Mouse (Mus musculus): Measurements from ENCODE around the gene Gm21541. TPM values are rescaled to one million over a fixed set of nuclear protein-coding genes. Genes with fewer than 3 reads are reported as not detected.

Gene Gm21541
- polyA plus RNA-seq (2012; rRNA removed; ENCODE audit: low replicate concordance) = 6.3 and 8.0 TPM in 2 replicates

DNA sequence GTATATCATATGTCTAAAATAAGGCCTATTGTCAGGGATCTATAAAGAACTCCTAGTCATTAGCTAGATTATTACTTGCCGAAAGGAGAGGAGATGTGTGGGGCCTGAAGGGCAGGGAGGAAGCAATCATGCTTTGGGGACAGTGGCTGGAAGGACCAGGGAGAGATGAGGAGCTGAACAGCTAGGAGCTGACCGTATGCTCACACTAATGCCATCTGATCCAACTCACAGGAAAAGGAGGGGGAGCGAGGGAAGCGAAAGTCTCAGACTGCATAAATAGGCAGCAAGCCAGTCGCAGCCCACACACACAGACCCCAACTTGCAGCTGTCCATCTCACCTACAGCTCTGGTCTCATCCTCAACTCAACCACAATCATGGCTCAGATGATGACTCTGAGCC is at the start of gene Gm21541:
Gm21541 (plus strand) TSS at position 301 of the 400 bp plus-strand sequence.

DNA sequence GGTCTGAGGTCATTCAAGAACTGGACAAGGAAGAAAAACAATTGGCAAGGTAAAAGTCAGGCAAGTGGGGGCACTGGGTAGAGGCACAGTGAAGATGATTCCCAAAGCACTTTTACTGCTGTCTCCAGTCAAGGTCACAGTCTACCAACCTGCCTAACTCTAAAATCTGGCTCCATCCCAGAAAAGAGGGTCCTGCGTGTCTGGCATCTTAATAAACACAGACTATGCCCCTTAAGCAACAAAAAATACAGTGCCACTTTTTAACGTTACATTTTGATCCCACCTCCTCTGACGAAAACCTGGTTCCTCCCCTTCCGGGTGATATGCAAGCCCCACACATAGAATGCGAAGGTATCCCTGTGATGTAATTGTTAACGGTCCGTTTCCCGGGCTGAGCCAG is 37.9 kb downstream of the Gm21541 start, which contains the start of gene Gm20878:
Gm20878 (plus strand) TSS at position 301 of the 400 bp plus-strand sequence.

Other genes starting within 250 kb of the Gm21541 start
- 15.1 and 23.7 TPM in 2 replicates for gene Cntfr, start 206.5 kb upstream of the Gm21541 start, polyA plus RNA-seq (2012; rRNA removed; ENCODE audit: low replicate concordance)
- 119 and 149 TPM in 2 replicates for gene Il11ra1, start 203.6 kb upstream of the Gm21541 start, polyA plus RNA-seq (2012; rRNA removed; ENCODE audit: low replicate concordance)
- 42.2 and 67.4 TPM in 2 replicates for gene Rpp25l, start 190.1 kb upstream of the Gm21541 start, polyA plus RNA-seq (2012; rRNA removed; ENCODE audit: low replicate concordance)
- 42.8 and 57.2 TPM in 2 replicates for gene Dctn3, start 180.4 kb upstream of the Gm21541 start, polyA plus RNA-seq (2012; rRNA removed; ENCODE audit: low replicate concordance)
- not detected in 2 replicates for gene Arid3c, start 172.5 kb upstream of the Gm21541 start, polyA plus RNA-seq (2012; rRNA removed; ENCODE audit: low replicate concordance)
- gene Galt, start 148.4 kb upstream of the Gm21541 start, polyA plus RNA-seq (2012; rRNA removed; ENCODE audit: low replicate concordance) = 84.5 and 103 TPM in 2 replicates
- gene Sigmar1, start 147.5 kb upstream of the Gm21541 start, polyA plus RNA-seq (2012; rRNA removed; ENCODE audit: low replicate concordance) = 166 and 179 TPM in 2 replicates
- gene Ccl27a, start 129.4 kb upstream of the Gm21541 start, polyA plus RNA-seq (2012; rRNA removed; ENCODE audit: low replicate concordance) = 59.3 and 76.6 TPM in 2 replicates
- 1.9 and 4.2 TPM in 2 replicates for gene Gm20878, start 38.0 kb downstream of the Gm21541 start, polyA plus RNA-seq (2012; rRNA removed; ENCODE audit: low replicate concordance)
- gene Fam205a4, start 62.4 kb downstream of the Gm21541 start, polyA plus RNA-seq (2012; rRNA removed; ENCODE audit: low replicate concordance) = 0.13 and 0.56 TPM in 2 replicates
- gene Gm21093, start 131.1 kb downstream of the Gm21541 start, polyA plus RNA-seq (2012; rRNA removed; ENCODE audit: low replicate concordance) = 0.08 TPM in 1 of 2 replicates, not detected in the other
- not detected in 2 replicates for gene Gm3893, start 187.6 kb downstream of the Gm21541 start, polyA plus RNA-seq (2012; rRNA removed; ENCODE audit: low replicate concordance)
- gene Gm13304, start 211.2 kb downstream of the Gm21541 start, polyA plus RNA-seq (2012; rRNA removed; ENCODE audit: low replicate concordance) = not detected in 2 replicates
- 12.2 TPM in 1 of 2 replicates, not detected in the other for gene Gm13306, start 249.8 kb downstream of the Gm21541 start, polyA plus RNA-seq (2012; rRNA removed; ENCODE audit: low replicate concordance)

Data from mammary gland, adult 2 months (tissue).